Mouse (Mus musculus) leukemia stem cell, adult 10-12 weeks (primary cell): Measurements from ENCODE around the gene Gm5114. TPM values are rescaled to one million over a fixed set of nuclear protein-coding genes. Genes with fewer than 3 reads are reported as not detected.

ENCODE experiments used
- polyA plus RNA-seq: library from polyadenylated mRNA; stranded (reverse); fragments of >175 nt; gene quantifications from 2 replicates; pipeline ENCODE4 v1.2.3, GENCODE M21; 2012; ENCODE audit warnings: low replicate concordance

The Gm5114 gene
- polyA plus RNA-seq: not detected in 2 replicates

GRCm38 (mm10) chr7:39413060-39413459 is at the start of gene Gm5114:
TSS of gene Gm5114 (minus strand) at chr7:39413160.

Other genes with a start within 250 kb of the Gm5114 start
- 0.10 TPM in 1 of 2 replicates, not detected in the other for gene Zfp619, start 104.6 kb upstream of the Gm5114 start, polyA plus RNA-seq